Mouse (Mus musculus) ovary, postnatal 10 days (tissue): Measurements from ENCODE around the gene Gm49369.
"Not testable (repeated sequence)": the region's sequence is repeated elsewhere in the genome, so short reads cannot be mapped to it uniquely, and the experiment has no call there.

Source experiments
- DNase-seq: peaks from one replicate; pipeline ENCODE4 v3.0.0; 2022; ENCODE audit warnings: low spot score

Gm49369 gene

DNA sequence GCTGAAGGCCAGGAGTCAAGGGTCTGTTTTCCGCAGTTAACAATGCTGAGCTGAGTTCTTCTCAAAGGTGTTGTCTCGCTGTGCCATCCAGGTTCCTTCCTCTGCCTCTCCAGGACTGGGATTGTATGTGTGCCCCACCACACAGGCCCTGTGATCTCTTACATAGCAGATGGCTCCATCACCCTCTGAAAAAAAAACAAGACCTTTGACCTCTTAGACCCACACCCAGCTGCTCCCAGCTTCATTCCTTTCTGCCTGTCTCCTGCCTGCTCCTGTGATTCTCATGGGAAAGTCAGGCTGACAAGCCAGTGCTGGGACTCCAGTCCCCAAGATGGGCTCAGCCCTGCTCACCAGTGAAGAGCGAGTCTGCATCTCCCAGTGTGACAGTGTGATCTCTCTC is 54.0 kb downstream of the Gm49369 start:
- DNase-seq = no peak

DNA sequence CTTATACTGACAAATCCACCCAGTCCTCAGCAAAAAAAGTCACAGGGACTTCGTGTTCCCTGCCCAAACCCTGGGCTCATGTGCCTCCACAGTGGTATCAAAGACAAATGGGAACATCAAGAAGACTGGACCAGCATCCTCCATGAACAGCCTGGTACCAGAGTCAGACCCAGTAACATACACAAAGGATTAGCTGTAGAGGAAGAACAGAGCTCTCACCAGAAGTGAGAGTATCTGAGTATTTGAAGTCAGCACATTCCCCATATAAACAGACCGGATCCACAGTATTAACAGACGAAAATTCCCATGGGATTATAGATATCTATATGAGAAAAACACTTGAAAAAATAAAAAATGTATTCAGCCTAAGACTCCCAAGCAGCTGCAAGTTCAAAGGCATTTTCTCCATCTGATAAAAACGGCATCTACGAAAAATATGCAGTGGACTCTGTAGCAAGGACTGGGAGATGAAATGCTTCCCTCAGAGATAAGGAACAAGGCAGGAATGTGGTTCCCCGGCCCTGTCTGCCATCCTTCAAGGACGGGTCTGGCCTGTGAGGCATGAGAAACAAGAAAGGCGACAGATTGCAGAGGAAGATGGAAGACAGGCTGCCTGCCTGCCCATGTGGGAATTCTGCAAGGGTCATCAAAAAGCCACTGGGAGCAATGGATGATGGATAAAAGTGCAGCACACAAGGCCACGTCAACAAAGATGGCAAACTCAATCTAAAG is 55.6 kb downstream of the Gm49369 start:
- no peak for DNase-seq

DNA sequence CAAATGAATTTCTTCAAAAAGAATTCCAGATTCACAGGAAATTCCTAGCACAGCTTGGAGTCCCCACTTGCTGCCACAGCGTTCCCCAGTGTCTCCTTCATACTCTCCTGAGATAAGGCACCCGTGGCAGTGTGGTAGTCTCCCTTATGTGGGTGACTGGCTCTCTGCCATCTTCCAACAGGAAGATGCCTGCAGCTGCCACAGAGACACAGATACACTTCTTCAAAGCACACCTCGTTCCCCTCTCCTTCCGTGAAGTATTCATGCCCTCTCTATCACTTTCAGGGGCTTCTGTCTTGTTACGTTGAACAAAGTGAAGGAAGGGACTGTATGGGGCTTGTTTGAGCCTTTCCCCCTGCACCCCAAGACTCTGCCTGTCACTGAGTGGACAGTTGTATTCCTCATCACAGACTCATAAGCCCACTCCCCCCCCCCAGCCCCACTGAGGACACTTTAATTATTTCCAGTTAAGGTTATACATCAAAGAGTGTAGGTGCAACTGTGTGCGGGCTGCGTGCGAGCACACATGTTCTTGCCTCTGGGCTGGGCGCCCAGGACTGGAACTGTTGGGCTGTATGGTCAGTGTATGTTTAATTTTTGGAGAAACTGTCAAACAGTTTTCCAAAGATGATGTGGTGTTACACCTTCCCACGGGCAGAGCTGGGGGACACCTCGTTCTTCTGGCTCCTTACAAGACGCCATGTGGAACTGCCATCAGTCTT is 58.9 kb downstream of the Gm49369 start:
- DNase-seq = no peak

DNA sequence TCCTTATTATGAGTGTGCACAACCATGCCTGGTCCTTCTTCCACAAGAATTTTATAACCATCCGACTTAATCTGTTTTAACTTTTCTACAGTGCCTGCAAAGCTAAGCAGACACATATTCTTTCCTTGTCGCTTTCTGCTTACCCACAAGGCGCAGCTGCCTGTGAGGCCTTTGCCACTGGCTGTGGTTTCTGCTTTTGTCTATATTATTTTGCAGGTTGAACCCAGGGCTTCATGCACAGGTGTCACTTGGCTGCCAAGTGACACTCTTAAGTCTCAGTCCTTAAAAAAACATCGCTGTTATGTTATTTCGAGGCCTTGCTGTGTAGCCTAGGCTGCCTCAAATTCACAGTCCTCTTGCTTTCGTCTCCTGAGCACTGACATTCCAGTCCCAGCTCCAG is 59.8 kb downstream of the Gm49369 start:
- DNase-seq = no peak

- not testable (repeated sequence) for DNase-seq
These were observed 60.7 kb downstream of the Gm49369 start for GRCm38 (mm10) chr7:142321637-142322306.
